ENCODE assay signal across 9 mouse cellular contexts in genomic region chr15:84803685-84804084, GRCm38 (mm10). TPM values are rescaled to one million over a fixed set of nuclear protein-coding genes. Genes with fewer than 3 reads are reported as not detected.
A peak's percentile ranks its signal among the peaks of the same experiment; 100 is the strongest.
DNase-seq lines count a peak whose midpoint lies in the region; ATAC-seq and TF ChIP-seq lines count a peak whose summit lies in the region.
"Had no signal": no experiment of that assay in that cellular context is flagged by ENCODE, and none has a peak within 500 bp of the region (broad histone marks: within the 10 kb centered on the region; RNA-seq: fewer than 3 reads in every experiment).

No protein-coding gene starts in this region.

- TF ChIP-seq CTCF in hindbrain, postnatal 0 days (IDR thresholded peaks at IDR 0.05; ENCODE audit: low read depth) = peak; percentile 77

- H3K9ac ChIP-seq in midbrain, embryonic 11.5 days (ENCODE audit: low read length) = no peak overlapping the region
- H3K9ac ChIP-seq in midbrain, embryonic 15.5 days = no peak overlapping the region
- H3K9ac ChIP-seq in hindbrain, postnatal 0 days (replicated peaks; ENCODE audit: low read length) = no peak overlapping the region
- H3K9ac ChIP-seq in limb, embryonic 11.5 days (ENCODE audit: low read length) = no peak overlapping the region

- DNase-seq in midbrain, embryonic 11.5 days (ENCODE audit: low spot score, missing footprints) = peak; percentile 87
- DNase-seq in WW6 (ENCODE audit: low read depth, low spot score) = peak; percentile 18
- peak; percentile 85 to 91 for DNase-seq in cerebellum, postnatal 25 days
- DNase-seq in hindbrain, postnatal 0 days (ENCODE audit: low spot score) = peak; percentile 62
- peak; percentile 60 for DNase-seq in limb, embryonic 11.5 days (ENCODE audit: low spot score)
- peak; percentile 70 to 80 for DNase-seq in right cerebral cortex, adult 2 months (ENCODE audit: low spot score in 2 of 2)

- 41% methylated on average over 3 of the region's 3 CpGs for WGBS in midbrain, embryonic 11.5 days
- WGBS in midbrain, embryonic 15.5 days = 52% methylated on average over 3 of the region's 3 CpGs
- WGBS in hindbrain, postnatal 0 days = 45% methylated on average over 3 of the region's 3 CpGs
- 66% methylated on average over 3 of the region's 3 CpGs for whole genome bisulfite sequencing in limb, embryonic 11.5 days

- H3K27ac ChIP-seq in midbrain, embryonic 11.5 days (ENCODE audit: low read depth, low read length) = no peak overlapping the region
- H3K27ac ChIP-seq in midbrain, embryonic 15.5 days = no peak overlapping the region
- H3K27ac ChIP-seq in hindbrain, postnatal 0 days = no peak overlapping the region
- H3K27ac ChIP-seq in limb, embryonic 11.5 days (replicated peaks; ENCODE audit: low read depth, low read length) = no peak overlapping the region

- no peaks in the 10 kb centered on the region for H3K4me1 ChIP-seq in midbrain, embryonic 11.5 days (ENCODE audit: control insufficient read depth, insufficient read depth, low read length)
- no peaks in the 10 kb centered on the region for H3K4me1 ChIP-seq in midbrain, embryonic 15.5 days
- no peaks in the 10 kb centered on the region for H3K4me1 ChIP-seq in hindbrain, postnatal 0 days (ENCODE audit: insufficient read depth, low read length)
- no peaks in the 10 kb centered on the region for H3K4me1 ChIP-seq in limb, embryonic 11.5 days (ENCODE audit: control insufficient read depth, insufficient read depth, low read length)

- ATAC-seq in midbrain, embryonic 11.5 days (ENCODE audit: low FRiP score) = no peak
- no peak for ATAC-seq in midbrain, embryonic 15.5 days (replicated peaks)
- ATAC-seq in hindbrain, postnatal 0 days = no peak
- ATAC-seq in limb, embryonic 11.5 days (ENCODE audit: insufficient number of reproducible peaks, low FRiP score, low TSS enrichment, low read depth) = no peak
- ATAC-seq in granulocyte monocyte progenitor cell, adult 5-6 weeks (replicated peaks; ENCODE audit: poor library complexity, severe bottlenecking) = no peak

- H3K4me2 ChIP-seq in midbrain, embryonic 11.5 days = no peak overlapping the region
- H3K4me2 ChIP-seq in midbrain, embryonic 15.5 days = no peak overlapping the region
- H3K4me2 ChIP-seq in hindbrain, postnatal 0 days (ENCODE audit: low read depth, low read length) = no peak overlapping the region
- no peak overlapping the region for H3K4me2 ChIP-seq in limb, embryonic 11.5 days (ENCODE audit: low read depth, severe bottlenecking)

- H3K4me3 ChIP-seq in midbrain, embryonic 11.5 days (ENCODE audit: low read depth, low read length) = no peak overlapping the region
- no peak overlapping the region for H3K4me3 ChIP-seq in midbrain, embryonic 15.5 days
- H3K4me3 ChIP-seq in hindbrain, postnatal 0 days (ENCODE audit: low read length) = no peak overlapping the region
- H3K4me3 ChIP-seq in limb, embryonic 11.5 days (ENCODE audit: low read depth, low read length) = no peak overlapping the region

- H3K36me3 ChIP-seq in midbrain, embryonic 11.5 days (ENCODE audit: control insufficient read depth, insufficient read depth, low read length) = peaks cover 51% of the 10 kb centered on the region
- H3K36me3 ChIP-seq in midbrain, embryonic 15.5 days (replicated peaks) = no peaks in the 10 kb centered on the region
- H3K36me3 ChIP-seq in hindbrain, postnatal 0 days (ENCODE audit: insufficient read depth, low read length) = no peaks in the 10 kb centered on the region
- no peaks in the 10 kb centered on the region; the same call in 1 of the 2 replicates for H3K36me3 ChIP-seq in limb, embryonic 11.5 days (ENCODE audit: control insufficient read depth, insufficient read depth, low read length)

- no peaks in the 10 kb centered on the region for H3K27me3 ChIP-seq in midbrain, embryonic 11.5 days (ENCODE audit: control insufficient read depth, insufficient read depth, low read length)
- no peaks in the 10 kb centered on the region for H3K27me3 ChIP-seq in midbrain, embryonic 15.5 days (replicated peaks)
- H3K27me3 ChIP-seq in hindbrain, postnatal 0 days (ENCODE audit: insufficient read depth, low read length) = no peaks in the 10 kb centered on the region
- H3K27me3 ChIP-seq in limb, embryonic 11.5 days (ENCODE audit: control insufficient read depth, insufficient read depth, low read length) = no peaks in the 10 kb centered on the region

- no peaks in the 10 kb centered on the region for H3K9me3 ChIP-seq in midbrain, embryonic 11.5 days (ENCODE audit: control insufficient read depth, low read length)
- no peaks in the 10 kb centered on the region for H3K9me3 ChIP-seq in midbrain, embryonic 15.5 days
- H3K9me3 ChIP-seq in hindbrain, postnatal 0 days (ENCODE audit: low read length) = no peaks in the 10 kb centered on the region
- H3K9me3 ChIP-seq in limb, embryonic 11.5 days (ENCODE audit: control insufficient read depth, low read length) = no peaks in the 10 kb centered on the region

RNA-seq across cellular contexts. Expression of gene Phf21b, which starts 52.2 kb away (rescaled TPM):
- 26.4 and 26.8 TPM in 2 replicates for polyA plus RNA-seq in midbrain, embryonic 11.5 days (2014; fragmentation: Nextera tagmentation; extraction: Ambion mirVana)
- polyA plus RNA-seq in midbrain, embryonic 15.5 days (2015; fragmentation: Nextera tagmentation; extraction: Ambion mirVana) = 6.0 and 7.6 TPM in 2 replicates
- total RNA-seq in hindbrain, postnatal 0 days (2014; rRNA removed) = 22.8 and 29.7 TPM in 2 replicates
- polyA plus RNA-seq in hindbrain, postnatal 0 days (2015; fragmentation: Nextera tagmentation; extraction: Ambion mirVana) = 2.2 and 2.5 TPM in 2 replicates
- 1.9 TPM in 2 replicates for polyA plus RNA-seq in limb, embryonic 11.5 days (2014; fragmentation: Nextera tagmentation; extraction: Ambion mirVana)
- 0.06 and 2.5 TPM in 2 replicates for total RNA-seq in granulocyte monocyte progenitor cell, adult 5-6 weeks (2014; fragmentation: Nextera tagmentation)
- not detected in 2 replicates for total RNA-seq in granulocyte monocyte progenitor cell, adult 5-6 weeks (2017)
- polyA plus RNA-seq: liver, embryonic 16.5 days had no signal

Comparison
In these comparisons a context has a peak if more than half of its experiments do, and no peak if none do; other contexts are left out.
1. DNase-seq: peak in every context shown above with its lines; median percentile 88 in cerebellum, postnatal 25 days; 87 in midbrain, embryonic 11.5 days; 75 in right cerebral cortex, adult 2 months; 62 in hindbrain, postnatal 0 days; 60 in limb, embryonic 11.5 days; 18 in WW6.